Mouse (Mus musculus): ENCODE results near the gene Mcpt2.

- TF ChIP-seq POLR2A (IDR thresholded peaks at IDR 0.05; ENCODE audit: borderline replicate concordance, extremely low read depth, insufficient read depth, insufficient read length, poor library complexity, severe bottlenecking), result no peak
- TF ChIP-seq CTCF (IDR thresholded peaks at IDR 0.05; ENCODE audit: borderline replicate concordance, extremely low read depth, insufficient read depth, insufficient read length), result no peak
Observed at GRCm38 (mm10) chr14:56019446-56019845, 22.4 kb upstream of the Mcpt2 start.
